Mouse (Mus musculus): ENCODE results near the gene Gm49383.

Gene Gm49383

GRCm38 (mm10) chr12:69196444-69197377, at the start of gene Gm49383:
Gm49383 (minus strand) TSS chr12:69197104.
- DNase-seq, result peak; percentile 60

- peak; percentile 73 for DNase-seq
Measured at GRCm38 (mm10) chr12:69241771-69242431, 45.0 kb upstream of the Gm49383 start.

- DNase-seq, result no peak
Measured at GRCm38 (mm10) chr12:69241405-69241770, 44.5 kb upstream of the Gm49383 start.

- DNase-seq, result no peak
Measured at GRCm38 (mm10) chr12:69240876-69241275, 44.0 kb upstream of the Gm49383 start, which contains the start of gene Klhdc1. Klhdc1 (plus strand) TSS chr12:69241176.

GRCm38 (mm10) chr12:69238284-69238683, 41.4 kb upstream of the Gm49383 start:
- DNase-seq, result no peak

- no peak for DNase-seq
Measured at GRCm38 (mm10) chr12:69235782-69236181, 38.9 kb upstream of the Gm49383 start.

- DNase-seq, result no peak
Measured at GRCm38 (mm10) chr12:69229251-69229650, 32.3 kb upstream of the Gm49383 start.

- DNase-seq, result peak; percentile 81
Measured at GRCm38 (mm10) chr12:69227776-69228466, 31.0 kb upstream of the Gm49383 start, which contains the start of gene Pole2. Pole2 (minus strand) TSS chr12:69228195.

- no peak for DNase-seq
Measured at GRCm38 (mm10) chr12:69220613-69221277, 23.8 kb upstream of the Gm49383 start.

GRCm38 (mm10) chr12:69216587-69216986, 19.7 kb upstream of the Gm49383 start:
- DNase-seq, result no peak

GRCm38 (mm10) chr12:69215000-69215785, 18.3 kb upstream of the Gm49383 start:
- no peak for DNase-seq

GRCm38 (mm10) chr12:69214393-69214792, 17.5 kb upstream of the Gm49383 start:
- DNase-seq, result no peak

GRCm38 (mm10) chr12:69213186-69213777, 16.4 kb upstream of the Gm49383 start:
- no peak for DNase-seq

GRCm38 (mm10) chr12:69211057-69211456, 14.2 kb upstream of the Gm49383 start:
- DNase-seq, result no peak

- DNase-seq, result no peak
Measured at GRCm38 (mm10) chr12:69210056-69210979, 13.4 kb upstream of the Gm49383 start.

- DNase-seq, result no peak
Measured at GRCm38 (mm10) chr12:69208520-69208919, 11.6 kb upstream of the Gm49383 start.

GRCm38 (mm10) chr12:69207926-69208325, 11.0 kb upstream of the Gm49383 start:
- DNase-seq, result no peak

GRCm38 (mm10) chr12:69207396-69207795, 10.5 kb upstream of the Gm49383 start:
- DNase-seq, result no peak

GRCm38 (mm10) chr12:69204052-69204833, 7.3 kb upstream of the Gm49383 start, which contains the start of gene Gm49384:
Gm49384 (minus strand) TSS chr12:69204267.
- DNase-seq, result no peak
